Mouse (Mus musculus): Measurements from ENCODE around the gene Crim1. TPM values are rescaled to one million over a fixed set of nuclear protein-coding genes. Genes with fewer than 3 reads are reported as not detected.

Crim1 gene
- polyA plus RNA-seq, 1 experiment from 2014 or later: 0.63 TPM

DNA sequence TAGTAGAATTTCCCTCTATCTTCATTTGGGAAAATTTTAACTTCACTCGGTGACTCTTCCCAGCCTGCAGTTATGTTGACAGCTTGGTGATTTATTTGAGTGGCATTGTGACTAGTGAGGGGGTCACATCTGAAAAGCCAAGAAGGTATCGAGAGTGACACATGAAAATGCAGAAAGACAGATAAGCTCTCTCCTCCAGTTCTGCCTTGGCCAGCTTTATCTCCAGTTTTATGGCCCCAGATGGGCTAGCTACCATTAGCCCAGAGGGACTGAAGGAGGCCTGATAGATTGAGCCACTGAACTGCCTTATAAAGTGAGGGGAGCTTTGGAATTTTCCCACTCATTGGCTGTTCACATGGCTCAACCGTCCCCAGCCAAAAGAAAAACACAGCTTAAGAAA is 128.2 kb downstream of the Crim1 start:
- H3K9ac ChIP-seq: no peak overlapping the region

DNA sequence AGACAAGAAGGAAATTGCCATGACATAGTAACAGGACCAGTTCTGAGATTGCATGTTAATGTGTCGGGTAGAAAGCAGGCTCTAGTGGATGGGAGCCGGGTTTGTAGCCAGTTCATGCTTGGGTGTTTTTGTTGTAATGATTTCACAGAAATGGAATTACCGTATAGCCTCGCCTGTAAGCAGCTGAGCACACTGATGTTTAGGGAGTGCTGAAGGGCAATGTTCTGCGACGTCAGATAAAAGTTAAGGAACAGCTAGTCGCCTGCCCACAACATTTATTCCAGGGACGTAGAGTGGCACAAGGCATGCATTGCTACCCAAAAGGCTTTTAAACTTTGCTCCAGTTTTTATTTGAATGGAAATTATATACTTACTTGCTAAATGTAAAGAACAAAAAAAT is 131.4 kb downstream of the Crim1 start:
- H3K4me3 ChIP-seq (replicated peaks): no peak overlapping the region
- no peaks in the 10 kb centered on the region for H3K9me3 ChIP-seq (replicated peaks)
- 0 out of 2 replicates have a peak overlapping the region, but pooled peaks have one; percentile 46 for H3K27ac ChIP-seq (replicated peaks)
- WGBS (ENCODE audit: insufficient replicate concordance): 53% methylated on average over 8 of the region's 8 CpGs
- H3K4me2 ChIP-seq: no peak overlapping the region
- H3K9ac ChIP-seq: no peak overlapping the region
- peaks cover 36% of the 10 kb centered on the region for H3K4me1 ChIP-seq (replicated peaks)
- no peak for ATAC-seq (ENCODE audit: insufficient read depth)
- H3K27me3 ChIP-seq: no peaks in the 10 kb centered on the region
- H3K36me3 ChIP-seq (replicated peaks): no peaks in the 10 kb centered on the region

More for the DNA sequence above, 128.2 kb downstream of the Crim1 start:
- Histone ChIP-seq H3K9me3 (replicated peaks) (no peaks in the 10 kb centered on the region), H3K36me3 (replicated peaks) (no peaks in the 10 kb centered on the region), H3K4me2 (peak overlapping the region; percentile 35), H3K4me1 (replicated peaks) (peaks cover 44% of the 10 kb centered on the region), H3K4me3 (replicated peaks) (no peak overlapping the region), H3K27ac (replicated peaks) (peak overlapping the region; percentile 83), H3K27me3 (no peaks in the 10 kb centered on the region)
- WGBS (ENCODE audit: insufficient replicate concordance): 12% methylated on average over 3 of the region's 3 CpGs
- peak; percentile 94 for ATAC-seq (ENCODE audit: insufficient read depth)

DNA sequence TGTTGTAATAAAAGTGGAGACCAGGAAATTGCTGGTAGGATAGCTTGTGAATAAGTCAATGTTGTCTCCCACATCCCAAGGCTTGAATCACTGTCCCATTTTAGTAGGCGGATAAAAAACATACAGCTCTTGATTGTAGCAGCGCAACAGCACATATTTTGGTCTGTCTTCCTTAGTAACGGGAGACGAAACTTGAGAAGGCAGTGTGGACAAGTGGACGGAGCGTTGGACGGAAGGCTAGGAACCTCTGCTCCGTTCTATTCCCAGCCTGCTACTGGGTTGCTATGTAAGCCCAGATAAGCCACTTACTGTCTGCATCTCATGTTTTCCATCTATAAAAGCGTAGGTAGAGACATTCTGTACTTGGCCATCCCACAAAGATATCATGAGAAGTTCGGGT is 133.2 kb downstream of the Crim1 start:
- H3K4me1 ChIP-seq (replicated peaks): peaks cover 20% of the 10 kb centered on the region
- no peaks in the 10 kb centered on the region for H3K36me3 ChIP-seq (replicated peaks)
- ATAC-seq (ENCODE audit: insufficient read depth): no peak
- H3K4me3 ChIP-seq (replicated peaks): no peak overlapping the region
- no peak overlapping the region for H3K9ac ChIP-seq
- WGBS (ENCODE audit: insufficient replicate concordance): 82% methylated on average over 10 of the region's 10 CpGs
- no peak overlapping the region for H3K27ac ChIP-seq (replicated peaks)
- no peaks in the 10 kb centered on the region for H3K27me3 ChIP-seq
- no peaks in the 10 kb centered on the region for H3K9me3 ChIP-seq (replicated peaks)
- H3K4me2 ChIP-seq: no peak overlapping the region

DNA sequence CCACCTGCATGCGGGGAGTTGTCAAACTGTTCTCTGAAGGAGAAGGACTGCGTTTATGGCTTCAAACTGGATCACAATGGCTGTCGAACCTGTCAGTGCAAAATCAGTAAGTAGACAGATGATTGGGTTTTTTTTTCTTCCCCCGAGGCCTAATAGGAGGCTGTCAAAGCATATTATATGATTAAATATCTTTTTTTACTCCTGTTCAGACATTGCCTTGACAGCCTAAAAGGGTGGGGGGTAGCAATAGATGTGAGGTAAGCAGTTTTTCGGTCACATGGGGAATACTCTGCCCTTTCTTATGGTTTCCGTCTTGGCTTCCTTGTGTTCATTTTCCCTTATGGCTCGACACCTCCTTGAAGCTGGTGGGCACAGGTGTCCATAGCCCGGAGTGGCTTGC is 135.2 kb downstream of the Crim1 start:
- Histone ChIP-seq H3K4me2 (no peak overlapping the region), H3K4me1 (replicated peaks) (peaks cover 10% of the 10 kb centered on the region; the same call in 1 of the 2 replicates), H3K9me3 (replicated peaks) (no peaks in the 10 kb centered on the region), H3K27me3 (no peaks in the 10 kb centered on the region), H3K4me3 (replicated peaks) (no peak overlapping the region), H3K36me3 (replicated peaks) (no peaks in the 10 kb centered on the region), H3K9ac (no peak overlapping the region), H3K27ac (replicated peaks) (no peak overlapping the region)
- 80% methylated on average over 8 of the region's 8 CpGs for WGBS (ENCODE audit: insufficient replicate concordance)
- ATAC-seq (ENCODE audit: insufficient read depth): no peak

DNA sequence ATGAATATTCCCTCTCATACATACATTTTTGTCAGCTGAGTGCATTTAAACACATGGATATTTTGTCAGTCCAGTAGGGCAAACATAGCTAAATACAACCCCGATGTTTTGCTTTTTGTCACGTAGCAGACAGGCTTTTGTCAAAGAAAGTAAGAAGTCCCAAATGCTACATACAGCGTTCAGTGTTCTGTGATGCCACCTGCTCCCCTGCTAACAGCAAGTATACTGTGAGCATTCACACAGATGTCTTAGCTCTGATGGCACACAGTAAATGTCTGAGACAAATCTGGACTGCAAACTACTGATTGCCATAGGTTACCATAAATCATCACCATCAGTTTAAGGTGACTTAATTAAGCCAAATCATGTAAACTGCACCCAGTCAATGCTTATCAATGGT is 143.6 kb downstream of the Crim1 start:
- Histone ChIP-seq H3K36me3 (replicated peaks) (no peaks in the 10 kb centered on the region), H3K9ac (no peak overlapping the region), H3K4me1 (replicated peaks) (no peaks in the 10 kb centered on the region), H3K9me3 (replicated peaks) (no peaks in the 10 kb centered on the region), H3K4me3 (replicated peaks) (no peak overlapping the region), H3K27ac (replicated peaks) (no peak overlapping the region), H3K27me3 (no peaks in the 10 kb centered on the region), H3K4me2 (no peak overlapping the region)
- WGBS (ENCODE audit: insufficient replicate concordance): 84% methylated on average over 3 of the region's 3 CpGs
- no peak for ATAC-seq (ENCODE audit: insufficient read depth)

DNA sequence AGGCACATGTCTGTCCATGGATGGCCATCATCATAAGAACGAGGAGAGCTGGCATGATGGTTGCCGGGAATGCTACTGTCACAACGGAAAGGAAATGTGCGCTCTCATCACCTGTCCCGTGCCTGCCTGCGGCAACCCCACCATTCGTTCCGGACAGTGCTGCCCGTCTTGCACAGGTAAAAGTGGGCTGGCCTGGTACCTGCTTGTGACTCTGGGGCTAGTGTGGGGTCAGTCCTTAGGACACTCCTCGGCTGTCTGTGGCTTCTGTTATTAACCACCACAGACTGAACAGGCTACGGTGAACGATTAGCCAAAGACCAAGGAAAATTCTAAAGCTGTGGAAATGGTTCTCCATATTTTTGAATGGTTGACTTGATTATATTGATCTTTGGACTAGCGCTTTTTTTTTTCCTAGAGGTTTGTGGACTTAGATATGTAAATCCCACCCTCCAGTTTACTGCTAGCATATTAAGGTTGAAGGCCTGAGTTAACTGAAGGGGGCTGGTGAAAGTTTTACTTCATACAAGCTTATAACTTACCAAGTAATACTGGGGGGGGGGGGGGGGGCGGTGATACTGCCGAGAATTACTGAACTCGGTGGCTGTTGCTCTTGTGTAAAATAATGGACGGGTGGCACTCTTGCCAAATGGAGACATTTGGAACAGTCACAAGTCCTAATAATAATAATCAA is 147.2 kb downstream of the Crim1 start:
- H3K9ac ChIP-seq: no peak overlapping the region
- WGBS (ENCODE audit: insufficient replicate concordance): 82% methylated on average over 17 of the region's 17 CpGs
- ATAC-seq (ENCODE audit: insufficient read depth): no peak

DNA sequence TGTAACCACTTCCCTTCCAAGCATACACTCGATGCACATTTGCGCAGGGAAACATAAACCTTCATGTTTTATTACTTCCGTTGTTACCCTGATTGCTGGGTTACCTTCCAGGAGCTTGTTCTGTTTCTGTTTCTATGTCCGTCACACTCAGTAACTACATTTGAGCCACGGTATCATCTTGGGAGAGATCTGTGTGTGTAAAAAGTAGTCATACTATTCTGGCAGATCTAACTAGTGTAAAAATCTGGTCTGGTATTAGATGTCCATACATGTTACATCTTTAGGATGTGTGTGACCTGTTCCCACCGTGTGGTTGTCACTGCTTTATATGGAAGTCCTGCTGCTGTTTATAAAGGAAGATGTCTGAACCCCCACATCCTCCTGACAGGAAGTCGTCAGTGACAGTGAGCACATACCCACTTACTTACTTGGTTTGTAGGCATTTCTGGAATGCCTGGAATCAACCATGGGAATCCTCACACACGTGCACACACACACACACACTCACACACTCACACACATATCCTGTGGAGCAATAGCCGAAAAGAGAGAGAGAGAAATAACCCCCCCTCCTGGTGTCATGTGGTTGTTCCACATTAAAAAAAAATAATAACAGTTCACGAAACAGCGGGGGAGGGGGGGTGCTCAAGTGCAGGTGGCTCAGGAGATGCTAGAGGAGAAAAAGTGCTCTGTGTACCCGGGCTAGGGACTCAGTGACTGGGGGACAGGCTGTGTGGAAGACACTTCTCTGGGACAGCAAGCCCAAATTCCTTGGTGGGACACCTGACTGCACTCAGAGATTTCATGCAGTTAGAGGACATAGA is 151.8 kb downstream of the Crim1 start:
- H3K4me2 ChIP-seq: no peak overlapping the region
- no peaks in the 10 kb centered on the region for H3K9me3 ChIP-seq (replicated peaks)
- no peaks in the 10 kb centered on the region for H3K36me3 ChIP-seq (replicated peaks)
- H3K9ac ChIP-seq: no peak overlapping the region
- no peak for ATAC-seq (ENCODE audit: insufficient read depth)
- H3K27me3 ChIP-seq: no peaks in the 10 kb centered on the region
- no peaks in the 10 kb centered on the region for H3K4me1 ChIP-seq (replicated peaks)
- WGBS (ENCODE audit: insufficient replicate concordance): 61% methylated on average over 12 of the region's 12 CpGs
- no peak overlapping the region for H3K4me3 ChIP-seq (replicated peaks)
- no peak overlapping the region for H3K27ac ChIP-seq (replicated peaks)

More for the DNA sequence above, 147.2 kb downstream of the Crim1 start:
- Histone ChIP-seq H3K4me3 (replicated peaks) (no peak overlapping the region), H3K4me2 (no peak overlapping the region), H3K4me1 (replicated peaks) (no peaks in the 10 kb centered on the region), H3K9me3 (replicated peaks) (no peaks in the 10 kb centered on the region), H3K36me3 (replicated peaks) (no peaks in the 10 kb centered on the region), H3K27me3 (no peaks in the 10 kb centered on the region), H3K27ac (replicated peaks) (no peak overlapping the region)

DNA sequence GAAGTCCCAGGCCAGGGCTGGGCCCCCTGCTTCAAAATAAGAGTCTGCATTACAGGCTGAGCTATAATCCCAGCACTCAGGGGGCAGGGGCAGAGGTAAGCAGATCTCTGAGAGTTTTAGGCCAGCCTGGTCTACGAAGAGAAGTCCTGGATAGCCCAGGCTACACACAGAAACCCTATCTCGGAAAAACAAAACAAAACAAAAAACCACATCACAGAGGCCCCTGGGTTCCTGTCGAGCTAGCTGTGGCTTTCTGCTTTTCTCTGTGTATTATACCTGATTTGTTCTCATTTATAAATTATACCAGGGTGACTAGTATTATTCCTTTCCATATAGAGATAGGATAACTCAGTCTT is 152.4 kb downstream of the Crim1 start:
- no peaks in the 10 kb centered on the region for H3K36me3 ChIP-seq (replicated peaks)
- H3K9me3 ChIP-seq (replicated peaks): no peaks in the 10 kb centered on the region
- H3K27ac ChIP-seq (replicated peaks): no peak overlapping the region
- H3K4me2 ChIP-seq: no peak overlapping the region
- WGBS (ENCODE audit: insufficient replicate concordance): 52% methylated on average over 3 of the region's 3 CpGs
- no peak overlapping the region for H3K4me3 ChIP-seq (replicated peaks)
- no peak for ATAC-seq (ENCODE audit: insufficient read depth)
- H3K9ac ChIP-seq: no peak overlapping the region
- H3K4me1 ChIP-seq (replicated peaks): no peaks in the 10 kb centered on the region
- H3K27me3 ChIP-seq: no peaks in the 10 kb centered on the region

DNA sequence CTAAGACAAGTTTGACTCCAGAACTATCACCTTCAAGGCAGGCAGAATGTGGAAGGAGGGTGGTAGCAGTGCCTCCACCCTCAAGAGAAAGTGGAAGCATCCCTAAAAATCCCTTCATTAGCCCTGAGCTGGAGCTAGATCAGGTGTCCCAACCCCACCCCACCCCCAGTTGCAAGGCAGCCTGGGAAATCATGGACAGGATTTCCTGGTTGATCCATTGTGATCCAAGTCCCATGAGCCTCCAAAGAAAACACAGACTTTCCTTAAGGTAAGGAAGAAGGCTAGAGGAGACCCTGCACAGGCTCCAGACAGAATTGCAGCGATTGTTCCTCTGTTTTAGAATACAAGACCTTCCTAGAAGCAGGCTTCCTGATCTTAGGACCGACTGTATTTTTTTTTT is 154.4 kb downstream of the Crim1 start:
- no peak for ATAC-seq (ENCODE audit: insufficient read depth)
- Histone ChIP-seq H3K9ac (no peak overlapping the region), H3K4me1 (replicated peaks) (no peaks in the 10 kb centered on the region), H3K36me3 (replicated peaks) (no peaks in the 10 kb centered on the region), H3K27ac (replicated peaks) (no peak overlapping the region), H3K27me3 (no peaks in the 10 kb centered on the region), H3K4me3 (replicated peaks) (no peak overlapping the region), H3K4me2 (no peak overlapping the region), H3K9me3 (replicated peaks) (no peaks in the 10 kb centered on the region)
- WGBS (ENCODE audit: insufficient replicate concordance): 59% methylated on average over 2 of the region's 2 CpGs

DNA sequence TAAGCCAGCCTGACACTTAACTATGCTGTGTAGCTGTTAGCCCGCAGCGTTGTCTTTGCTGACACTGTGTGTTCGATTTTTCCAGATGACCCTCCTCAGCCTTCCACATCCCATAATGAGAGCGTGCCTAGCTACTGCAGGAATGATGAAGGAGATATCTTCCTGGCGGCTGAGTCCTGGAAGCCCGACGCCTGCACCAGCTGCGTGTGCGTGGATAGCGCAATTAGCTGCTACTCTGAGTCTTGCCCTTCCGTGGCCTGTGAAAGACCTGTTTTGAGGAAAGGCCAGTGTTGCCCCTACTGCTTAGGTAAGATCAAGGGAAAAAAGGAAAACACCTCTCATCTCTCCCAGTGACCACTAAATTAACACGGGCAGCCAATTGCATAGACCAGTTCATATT is 154.8 kb downstream of the Crim1 start:
- Histone ChIP-seq H3K9ac (no peak overlapping the region), H3K36me3 (replicated peaks) (no peaks in the 10 kb centered on the region), H3K27me3 (no peaks in the 10 kb centered on the region), H3K4me2 (no peak overlapping the region), H3K4me1 (replicated peaks) (no peaks in the 10 kb centered on the region), H3K9me3 (replicated peaks) (no peaks in the 10 kb centered on the region), H3K27ac (replicated peaks) (no peak overlapping the region), H3K4me3 (replicated peaks) (no peak overlapping the region)
- WGBS (ENCODE audit: insufficient replicate concordance): 84% methylated on average over 12 of the region's 12 CpGs
- no peak for ATAC-seq (ENCODE audit: insufficient read depth)

DNA sequence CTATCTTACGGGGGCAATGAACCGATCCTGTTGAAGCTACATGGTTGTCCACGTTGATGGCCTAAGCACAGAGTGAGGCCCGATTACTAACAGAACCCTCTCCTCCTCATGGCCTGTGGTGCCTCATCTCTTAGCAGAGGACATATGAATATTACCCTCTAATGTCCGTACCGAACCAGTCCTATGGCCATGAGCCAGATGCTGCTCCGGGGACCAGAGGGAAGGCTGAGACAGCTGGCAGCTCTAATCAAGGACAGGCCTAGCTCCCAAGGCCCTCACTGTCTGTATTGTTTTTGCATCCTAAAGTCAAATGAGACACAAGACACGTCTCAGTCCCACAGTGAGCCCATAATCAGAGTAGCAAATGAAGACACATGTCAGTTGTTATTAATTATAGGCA is 155.6 kb downstream of the Crim1 start:
- no peak overlapping the region for H3K4me2 ChIP-seq
- ATAC-seq (ENCODE audit: insufficient read depth): no peak
- WGBS (ENCODE audit: insufficient replicate concordance): 82% methylated on average over 8 of the region's 8 CpGs

More for the DNA sequence above, 155.6 kb downstream of the Crim1 start:
- Histone ChIP-seq H3K4me1 (replicated peaks) (no peaks in the 10 kb centered on the region), H3K9me3 (replicated peaks) (no peaks in the 10 kb centered on the region), H3K4me3 (replicated peaks) (no peak overlapping the region), H3K36me3 (replicated peaks) (no peaks in the 10 kb centered on the region), H3K9ac (no peak overlapping the region), H3K27me3 (no peaks in the 10 kb centered on the region), H3K27ac (replicated peaks) (no peak overlapping the region)
